Mouse (Mus musculus) E14TG2a.4 (cell line): ENCODE data around the gene Sh3pxd2b.

Experiments
- CTCF ChIP-seq: conservative IDR thresholded peaks from 2 replicates; pipeline ENCODE4 v1.5.1; 2014; ENCODE audit warnings: low read length
- NANOG ChIP-seq: IDR thresholded peaks from 2 replicates; pipeline ENCODE4 v1.6.1; 2014; ENCODE audit warnings: borderline replicate concordance, low read length, mixed read lengths

DNA sequence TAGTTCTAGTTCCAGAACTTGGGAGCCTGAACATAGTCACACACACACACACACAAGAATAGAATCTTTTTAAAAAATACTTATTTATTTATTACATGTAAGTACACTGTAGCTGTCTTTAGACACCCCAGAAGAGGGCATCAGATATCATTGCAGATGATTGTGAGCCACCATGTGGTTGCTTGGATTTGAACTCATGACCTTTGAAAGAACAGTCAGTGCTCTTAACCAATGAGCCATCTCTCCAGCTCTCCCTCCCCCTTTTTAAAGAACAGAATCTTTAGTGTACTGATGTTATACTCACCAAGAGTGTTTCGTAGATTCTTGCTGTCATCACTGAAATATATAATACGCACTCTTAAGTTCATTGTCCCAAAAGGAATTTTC is 49.1 kb upstream of the Sh3pxd2b start:
- TF ChIP-seq CTCF (no peak), NANOG (no peak)
